Mouse (Mus musculus) lung, postnatal 14 days (tissue): ENCODE measurements at regions not wholly inside any gene's neighbourhood (a gene's known extent, or its start where the extent isn't known, plus 50 kb on each side); places are given as distances from the start of the nearest gene placed in this dataset.

Source experiments
- DNase-seq: peaks from one replicate; pipeline ENCODE4 v3.0.0; 2021

DNA sequence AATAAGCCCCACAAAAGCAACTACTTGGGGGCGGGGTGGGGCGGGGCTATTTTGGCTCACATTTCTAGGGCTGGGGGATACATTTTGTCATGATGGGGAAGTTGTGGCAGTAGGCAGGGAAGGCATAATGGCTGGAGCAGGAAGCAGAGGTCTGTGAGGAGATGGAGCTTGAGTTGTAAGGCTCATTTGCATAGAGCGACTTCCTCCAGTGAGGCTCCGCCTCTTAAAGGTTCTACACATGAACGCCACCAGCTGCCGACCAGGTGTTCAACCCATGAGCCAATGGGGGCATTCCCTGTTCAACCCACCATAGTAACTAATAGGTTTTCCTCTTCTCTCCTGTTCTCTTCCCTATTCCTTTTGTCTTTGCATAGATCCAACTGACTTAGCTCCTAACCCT is 302.1 kb upstream of the 4931429L15Rik start:
- DNase-seq: no peak

DNA sequence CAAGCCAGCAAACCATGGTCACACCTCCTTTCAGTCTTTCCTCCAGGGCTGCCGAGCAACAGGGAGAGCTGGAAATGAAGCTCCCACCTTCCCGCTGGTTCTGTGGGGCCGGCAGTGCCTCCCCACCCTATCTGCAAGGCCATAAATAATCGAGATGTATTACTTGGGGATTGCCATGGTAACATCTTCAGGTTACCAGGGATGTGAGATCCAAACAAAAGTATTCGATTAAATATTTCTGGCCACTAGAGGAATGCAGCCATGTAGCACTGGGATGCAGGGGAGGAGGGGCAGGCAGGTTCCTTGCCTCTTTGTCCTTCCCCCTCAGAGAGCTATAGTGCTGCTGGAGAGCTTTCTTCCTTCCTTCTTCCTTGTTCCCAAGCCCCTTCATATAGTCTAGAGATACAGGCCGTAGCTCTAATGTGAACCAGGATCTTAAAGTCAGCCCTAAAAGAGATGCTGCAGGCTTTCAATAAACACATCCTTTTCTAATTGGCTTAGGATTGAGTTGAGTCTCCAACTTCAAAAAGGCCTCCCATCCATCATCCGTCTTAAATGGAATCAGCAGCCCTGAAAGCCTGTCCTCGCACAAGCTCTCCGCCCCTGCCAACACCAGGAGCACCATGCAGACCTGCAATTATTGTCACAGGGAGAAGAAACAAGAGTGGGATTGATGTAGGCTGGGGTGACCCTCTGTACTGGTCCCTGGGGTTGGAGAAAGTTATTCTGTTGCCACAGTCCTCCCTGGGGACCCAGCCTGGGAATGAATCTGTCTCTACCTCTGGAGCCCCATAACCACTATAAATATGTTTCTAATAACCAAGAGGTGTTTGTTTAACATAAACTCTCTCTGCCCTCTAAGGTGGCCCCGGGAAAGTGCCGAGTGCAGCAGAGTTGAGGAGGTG is 290.6 kb upstream of the 4931429L15Rik start:
- DNase-seq: no peak

DNA sequence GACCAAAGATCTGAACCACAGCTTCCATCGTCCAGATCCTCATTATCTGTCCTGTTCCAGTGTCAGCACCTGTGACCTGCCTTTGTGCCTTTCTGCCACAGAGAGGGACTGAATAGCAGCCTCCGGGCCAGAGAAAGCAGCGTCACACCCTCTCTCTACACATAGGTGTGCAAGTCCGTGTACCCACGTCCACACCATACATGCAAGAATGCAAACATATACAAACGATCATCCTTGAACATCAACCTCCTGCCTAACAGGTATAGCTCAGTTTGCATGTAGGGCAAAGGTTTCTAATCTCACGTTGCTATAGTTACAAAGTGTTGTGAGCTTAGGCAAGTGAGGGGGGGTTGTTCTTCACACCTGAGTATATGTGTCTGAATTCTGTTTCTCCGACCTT is 288.9 kb upstream of the 4931429L15Rik start:
- no peak for DNase-seq

DNA sequence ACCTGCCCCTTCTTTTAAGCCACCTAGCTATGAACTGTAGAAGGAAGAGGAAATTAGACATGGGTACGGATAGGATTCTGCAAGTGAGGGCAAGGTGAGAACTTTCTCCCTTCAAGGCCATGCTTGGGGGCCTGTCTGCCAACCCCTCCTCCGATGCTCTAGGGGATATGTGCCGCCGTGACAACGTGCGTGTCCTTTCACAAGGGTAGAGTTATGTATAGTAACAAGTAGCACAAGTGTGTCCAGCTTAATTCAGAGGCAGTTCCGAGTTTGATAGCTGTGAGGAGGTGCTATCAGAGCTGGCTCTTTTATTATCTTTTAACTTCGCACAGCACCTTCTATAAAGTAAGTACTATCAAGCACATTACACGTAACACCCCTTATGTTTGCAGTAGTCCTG is 281.0 kb upstream of the 4931429L15Rik start:
- DNase-seq: no peak

DNA sequence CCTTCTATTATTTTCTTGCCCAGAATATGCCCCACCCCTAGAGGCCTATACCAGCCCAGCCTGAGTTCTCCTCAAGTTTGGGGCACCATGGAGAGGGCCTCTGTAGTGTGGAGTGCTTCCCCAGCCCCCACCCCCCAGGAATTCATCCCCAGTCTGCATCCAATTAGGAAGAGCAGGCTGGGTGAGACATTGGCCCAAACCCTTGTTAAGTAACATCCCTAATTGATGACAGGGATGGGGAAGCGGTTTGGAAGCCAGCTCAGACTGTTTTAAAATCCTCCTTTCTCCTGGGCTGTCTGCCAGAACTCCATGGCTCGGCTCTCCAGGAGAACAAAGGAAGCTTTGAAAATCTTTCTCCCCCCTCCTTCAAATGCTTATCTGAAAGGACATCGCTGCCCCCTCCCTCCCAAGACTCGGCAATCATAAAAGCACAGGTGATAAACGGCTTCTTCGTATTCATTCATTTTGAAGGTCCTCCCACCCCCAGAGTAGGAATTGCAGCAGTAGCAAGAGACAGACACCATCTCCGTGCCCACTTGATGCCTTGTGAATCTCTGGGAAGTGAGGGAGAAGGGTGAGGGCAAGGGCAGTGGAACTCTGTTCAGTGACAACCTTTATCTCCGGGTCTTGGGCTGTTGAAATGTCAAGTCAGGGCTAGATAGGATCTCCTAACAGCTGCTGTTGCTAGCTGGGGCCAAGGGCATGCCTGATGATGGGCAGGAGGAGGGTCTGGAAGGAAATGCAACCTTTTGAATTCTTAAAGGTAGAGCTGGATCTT is 280.3 kb upstream of the 4931429L15Rik start:
- peak; percentile 2 for DNase-seq

DNA sequence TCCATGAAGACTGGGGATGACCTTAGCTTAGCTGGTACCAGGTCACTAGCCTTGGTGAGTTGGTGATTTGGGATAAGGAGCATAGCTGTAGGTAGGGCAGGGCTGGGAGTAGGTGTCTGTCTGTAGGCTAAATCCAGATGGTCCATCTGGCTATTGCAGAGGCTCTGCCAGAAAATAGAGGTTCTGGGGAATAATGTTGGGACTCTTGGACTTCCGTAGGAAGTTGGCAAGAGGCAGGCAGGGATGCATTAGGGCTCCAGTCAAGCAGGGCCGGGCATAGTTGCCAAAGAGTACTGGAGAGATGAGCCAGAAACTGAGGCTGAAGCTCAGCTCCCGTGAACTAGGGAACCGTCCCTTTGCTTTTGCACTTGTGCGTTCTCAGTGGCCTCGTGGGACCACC is 278.7 kb upstream of the 4931429L15Rik start:
- DNase-seq: no peak

DNA sequence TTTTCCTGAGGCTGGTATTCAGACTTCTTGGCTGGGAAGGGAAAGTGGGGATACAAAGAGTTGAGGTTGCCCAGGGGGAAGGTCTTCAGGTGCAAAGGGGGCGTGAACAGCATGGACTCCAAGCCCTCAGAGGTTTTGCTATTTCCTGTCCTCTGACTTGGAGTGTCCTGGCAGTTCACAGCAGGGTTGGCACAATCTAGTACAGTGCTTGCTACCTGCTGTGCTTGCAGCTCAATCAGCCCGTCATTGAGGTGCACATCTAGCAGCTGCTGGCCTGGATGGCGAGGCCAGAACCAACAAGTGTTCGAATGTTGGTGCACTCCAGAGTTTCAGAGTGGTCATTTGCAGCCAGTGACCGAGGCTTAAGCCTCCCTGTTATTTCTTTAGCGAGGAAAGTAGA is 273.7 kb upstream of the 4931429L15Rik start:
- no peak for DNase-seq

DNA sequence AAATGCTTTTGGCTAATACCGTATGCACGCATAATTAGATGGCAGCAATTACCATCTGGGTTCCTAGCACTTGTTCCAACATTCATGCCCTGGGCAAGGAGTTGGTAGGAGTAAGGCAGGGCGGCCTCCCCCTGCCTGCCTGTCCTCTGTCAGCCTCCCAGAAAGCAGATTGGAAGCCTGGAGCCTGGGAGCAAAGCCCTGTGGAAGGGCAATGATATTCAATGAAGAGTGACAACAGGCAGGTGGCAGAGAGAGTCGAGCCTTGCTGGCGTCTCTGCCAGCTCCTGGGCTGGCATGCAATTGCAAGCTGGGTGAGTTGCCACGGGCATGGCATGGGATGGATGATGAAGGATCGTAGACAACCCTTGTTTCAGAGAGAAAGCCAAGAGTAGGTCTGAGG is 273.1 kb upstream of the 4931429L15Rik start:
- DNase-seq: no peak

DNA sequence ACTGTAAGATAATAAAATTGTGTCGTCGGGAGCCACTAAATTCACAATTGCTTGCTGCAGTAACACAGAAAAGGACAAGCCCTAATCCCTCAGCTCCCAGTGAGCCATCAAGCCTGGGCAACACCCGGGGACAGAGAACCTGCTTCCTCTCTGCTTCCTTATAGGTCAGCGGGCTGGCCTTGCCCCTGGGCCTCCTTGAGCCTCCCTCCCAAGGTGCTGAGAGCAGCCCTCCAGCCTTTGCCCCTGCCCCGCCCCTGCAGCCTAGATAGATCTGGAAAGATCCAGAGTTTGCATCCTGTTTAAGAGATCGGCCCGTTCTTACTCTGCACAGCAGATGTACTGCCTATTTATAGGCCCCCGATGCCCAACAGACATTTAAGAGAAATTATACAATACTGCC is 267.0 kb upstream of the 4931429L15Rik start:
- no peak for DNase-seq

DNA sequence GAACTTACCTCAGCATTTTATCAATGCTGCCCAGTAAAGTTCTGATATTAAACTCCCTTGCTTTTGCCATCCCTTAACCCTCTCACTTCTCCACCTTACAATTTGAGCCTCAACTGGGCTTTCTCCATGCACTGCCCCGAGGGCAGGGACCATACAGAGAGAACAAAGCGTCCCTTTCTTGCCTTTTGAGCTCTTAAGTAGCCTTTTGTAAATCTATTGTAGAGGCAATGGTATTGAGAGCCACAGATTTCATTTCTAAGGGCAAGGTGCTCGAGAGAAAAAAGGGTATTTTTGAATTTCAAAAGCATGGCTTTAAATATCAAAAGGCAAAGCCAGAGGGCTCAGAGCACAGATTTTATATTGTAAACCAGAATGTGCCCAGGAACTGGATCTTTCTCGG is 262.1 kb upstream of the 4931429L15Rik start:
- no peak for DNase-seq

DNA sequence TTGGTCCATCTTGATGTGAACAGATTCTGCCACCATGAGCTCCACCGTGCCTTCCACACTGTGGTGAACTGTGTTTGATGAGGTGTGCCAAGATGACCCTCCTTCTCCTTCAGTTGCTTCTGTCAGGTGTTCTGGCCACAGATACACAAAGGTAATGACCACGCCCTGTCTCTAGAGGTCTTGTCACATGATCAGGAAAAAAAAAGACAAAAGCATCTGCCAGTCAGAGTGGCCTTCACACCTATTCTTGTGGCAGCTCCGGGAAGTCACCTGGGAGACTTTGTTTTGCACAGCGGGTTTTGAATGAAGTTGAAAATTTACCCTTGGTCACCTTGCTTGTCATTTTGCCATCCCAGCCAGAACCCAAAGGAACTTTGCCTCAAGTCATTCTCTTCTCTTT is 242.5 kb upstream of the 4931429L15Rik start:
- DNase-seq: no peak

DNA sequence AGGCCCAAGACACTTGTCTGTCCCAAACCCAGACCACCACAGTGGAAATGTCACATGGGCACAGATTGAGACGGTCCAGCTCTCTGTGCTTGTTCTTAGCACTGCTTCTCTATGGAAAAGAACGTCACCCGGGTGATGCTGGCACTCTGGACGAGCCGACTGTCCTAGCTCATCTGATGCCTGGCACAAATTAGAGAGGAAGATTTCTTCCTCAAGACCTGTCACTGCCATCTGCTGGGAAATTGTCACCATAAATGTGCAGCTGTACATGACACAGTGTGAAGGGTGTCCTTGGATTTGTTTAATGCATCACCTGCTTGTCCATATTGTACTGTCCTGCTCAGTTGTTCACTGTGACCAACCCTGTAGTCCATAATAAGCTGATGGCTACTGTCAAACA is 238.7 kb upstream of the 4931429L15Rik start:
- DNase-seq: no peak

DNA sequence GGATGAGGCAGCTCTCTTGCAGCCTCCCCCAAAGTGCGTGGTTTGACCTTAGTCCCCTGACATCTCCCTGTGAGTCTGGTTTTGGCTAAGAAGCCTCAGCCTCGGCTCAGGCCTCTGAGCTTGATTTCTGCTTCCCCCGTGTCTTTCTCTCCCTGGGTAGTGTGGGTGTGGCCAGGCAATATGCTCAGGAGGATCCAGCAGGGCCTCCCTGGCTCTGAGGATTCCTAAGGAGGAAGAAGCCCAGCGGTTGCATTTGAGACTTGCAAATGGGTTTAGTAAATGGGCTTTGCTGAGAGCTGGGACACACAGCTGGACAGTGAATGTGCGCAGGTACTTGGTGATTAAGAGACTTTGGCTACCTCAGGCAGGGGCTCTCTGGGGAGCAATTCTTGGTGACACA is 238.0 kb upstream of the 4931429L15Rik start:
- no peak for DNase-seq

DNA sequence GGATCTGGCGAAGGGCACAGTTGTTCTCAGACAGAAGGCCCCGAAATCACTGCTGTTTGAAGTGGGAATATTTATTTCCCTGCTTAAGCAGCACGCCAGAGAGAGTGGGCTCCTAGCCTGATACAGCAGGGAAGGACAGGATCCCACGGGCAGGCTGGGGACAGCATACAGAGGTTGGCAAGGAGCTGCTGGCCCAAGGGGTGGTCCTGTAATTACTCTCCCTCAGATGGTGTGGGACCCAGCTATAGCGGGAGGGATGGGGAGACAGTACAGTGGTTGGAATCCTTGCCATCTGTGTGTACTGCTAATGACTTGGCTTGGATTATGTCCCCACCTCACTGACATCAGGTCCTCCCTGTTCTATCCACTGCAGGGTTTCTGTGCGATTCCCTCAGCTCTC is 235.4 kb upstream of the 4931429L15Rik start:
- DNase-seq: no peak

DNA sequence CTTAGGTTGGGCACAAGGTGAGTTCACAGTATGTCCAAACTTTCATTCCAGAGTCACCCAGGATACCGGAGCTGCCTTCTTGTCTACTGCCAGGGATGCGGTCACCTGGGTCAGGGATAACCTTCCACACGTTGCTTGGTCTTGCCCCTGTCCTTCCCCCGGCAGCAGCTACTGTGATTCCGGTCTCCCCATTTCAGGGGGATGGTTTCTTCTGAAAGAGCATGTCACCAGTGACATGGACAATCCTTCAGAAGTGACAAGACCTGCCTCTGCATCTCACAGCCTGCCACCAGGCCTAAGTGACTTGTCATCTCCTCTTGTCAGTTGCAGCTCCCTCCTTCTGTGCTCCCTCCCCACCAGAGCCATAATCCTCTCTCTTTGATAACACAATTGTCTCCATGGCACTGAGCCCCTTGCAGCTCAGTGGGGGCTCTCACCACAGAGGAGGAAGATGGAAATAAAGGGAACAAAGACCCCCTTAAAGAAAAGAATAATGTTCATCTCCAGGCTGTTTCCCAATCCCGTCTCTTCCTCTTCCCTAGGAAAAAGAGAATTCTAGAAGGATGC is 234.9 kb upstream of the 4931429L15Rik start:
- DNase-seq: no peak

DNA sequence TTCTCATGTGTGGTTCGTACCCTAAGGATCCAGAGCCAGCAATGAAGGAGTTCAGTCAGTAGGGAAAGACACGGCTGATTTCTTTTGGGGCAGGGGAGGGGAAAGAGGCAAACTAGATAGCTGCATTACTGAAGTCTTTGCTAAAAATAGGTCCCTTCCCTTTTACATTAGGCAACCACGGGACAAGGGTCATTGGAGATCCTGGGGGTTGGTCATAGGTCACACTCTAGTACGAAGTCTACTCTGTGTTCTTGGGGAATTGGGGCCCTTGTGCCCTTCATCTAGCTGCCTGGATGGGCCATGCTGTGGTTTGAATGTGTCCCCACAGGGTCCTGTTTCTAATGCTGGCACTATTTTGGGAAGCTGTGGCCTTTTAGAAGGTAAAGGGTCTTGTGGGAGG is 229.6 kb upstream of the 4931429L15Rik start:
- DNase-seq: no peak

DNA sequence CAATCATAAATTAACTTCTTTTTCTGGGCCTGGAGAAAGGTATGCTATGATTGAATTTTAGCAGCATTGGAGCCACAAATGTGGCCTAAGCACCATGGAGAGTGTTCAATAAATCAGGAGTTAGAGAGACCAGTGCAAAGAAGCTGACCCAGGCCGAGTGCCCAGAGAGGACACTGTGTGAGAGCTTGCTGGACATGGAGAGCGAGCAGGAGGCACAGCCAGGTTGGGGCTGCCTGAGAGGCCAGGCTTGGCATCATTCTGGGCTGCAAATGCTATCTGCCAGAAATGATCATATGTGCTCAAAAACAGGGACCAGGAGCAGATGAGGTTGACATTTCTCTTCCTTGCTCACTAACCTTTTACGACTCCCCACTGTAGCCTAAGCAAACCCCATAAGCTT is 224.5 kb upstream of the 4931429L15Rik start:
- no peak for DNase-seq

DNA sequence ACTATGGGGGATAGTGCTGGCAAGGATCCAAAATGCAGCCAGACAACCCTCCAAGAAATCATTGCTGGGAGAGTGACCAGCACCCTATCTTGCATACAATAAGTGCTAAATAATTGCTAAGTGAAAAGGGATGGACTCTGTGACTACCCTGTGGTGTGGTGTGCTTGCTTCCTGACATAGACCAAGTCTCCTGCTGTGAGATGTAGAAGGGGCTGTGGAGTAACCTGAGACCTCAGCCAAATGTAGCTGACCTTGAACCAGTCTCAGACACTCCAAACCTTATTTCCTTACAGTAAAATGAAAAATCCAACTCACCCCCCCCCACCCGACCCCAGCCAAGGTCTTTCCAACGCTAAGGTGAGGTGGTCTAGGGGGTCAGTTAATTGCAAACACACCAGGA is 221.2 kb upstream of the 4931429L15Rik start:
- DNase-seq: no peak

DNA sequence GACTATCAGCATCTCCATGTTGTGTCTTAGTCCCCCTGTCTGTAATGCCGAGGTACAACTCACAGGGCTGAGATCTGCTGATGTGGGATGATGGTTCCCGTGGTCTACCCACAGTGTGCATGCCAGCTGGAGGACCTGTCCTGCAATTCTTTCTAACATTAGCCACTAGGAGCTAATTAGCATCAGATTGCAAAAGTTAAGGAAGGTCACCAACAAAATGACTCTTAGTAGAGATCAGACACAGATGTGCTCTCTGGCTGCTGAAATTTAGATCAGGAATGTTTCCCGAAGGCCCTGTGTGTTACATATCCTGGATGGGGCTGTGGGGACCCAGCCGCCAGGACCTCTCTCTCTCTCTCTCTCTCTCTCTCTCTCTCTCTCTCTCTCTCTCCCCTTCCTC is 218.8 kb upstream of the 4931429L15Rik start:
- no peak for DNase-seq

DNA sequence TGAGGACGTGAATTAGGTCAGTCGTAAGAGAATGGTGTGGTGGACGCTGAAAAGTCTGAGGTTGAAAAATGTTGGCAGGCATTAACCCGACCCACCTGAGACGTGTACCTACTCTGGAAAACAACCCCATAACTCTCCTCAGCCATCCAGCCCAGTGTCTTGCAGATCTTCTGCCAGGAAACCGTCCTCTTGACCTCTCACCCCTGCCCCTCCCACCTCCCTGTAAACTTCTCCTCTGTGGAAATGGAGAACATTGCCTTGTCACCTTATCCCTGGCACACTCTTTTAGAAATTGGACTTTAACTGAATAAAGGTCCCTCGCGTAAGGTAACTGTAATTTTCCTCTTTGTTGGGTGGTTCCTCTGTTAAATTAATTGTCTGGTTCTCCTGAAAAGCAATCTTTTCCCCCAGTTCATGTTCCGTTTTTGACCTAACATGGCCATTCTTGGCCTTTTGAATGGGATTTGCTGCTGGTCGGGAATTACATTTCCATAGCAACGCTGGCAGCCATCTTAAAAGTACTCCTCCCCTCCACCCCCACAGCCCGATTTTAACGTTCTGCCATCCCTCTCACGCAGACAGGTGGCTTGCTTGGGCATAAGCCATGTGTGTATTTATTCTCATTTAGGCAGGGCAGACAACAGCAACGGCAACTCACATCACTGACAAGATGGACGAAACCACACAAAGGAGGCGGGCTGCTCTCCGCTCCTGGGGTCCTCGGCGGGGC is 196.8 kb upstream of the 4931429L15Rik start:
- no peak for DNase-seq

DNA sequence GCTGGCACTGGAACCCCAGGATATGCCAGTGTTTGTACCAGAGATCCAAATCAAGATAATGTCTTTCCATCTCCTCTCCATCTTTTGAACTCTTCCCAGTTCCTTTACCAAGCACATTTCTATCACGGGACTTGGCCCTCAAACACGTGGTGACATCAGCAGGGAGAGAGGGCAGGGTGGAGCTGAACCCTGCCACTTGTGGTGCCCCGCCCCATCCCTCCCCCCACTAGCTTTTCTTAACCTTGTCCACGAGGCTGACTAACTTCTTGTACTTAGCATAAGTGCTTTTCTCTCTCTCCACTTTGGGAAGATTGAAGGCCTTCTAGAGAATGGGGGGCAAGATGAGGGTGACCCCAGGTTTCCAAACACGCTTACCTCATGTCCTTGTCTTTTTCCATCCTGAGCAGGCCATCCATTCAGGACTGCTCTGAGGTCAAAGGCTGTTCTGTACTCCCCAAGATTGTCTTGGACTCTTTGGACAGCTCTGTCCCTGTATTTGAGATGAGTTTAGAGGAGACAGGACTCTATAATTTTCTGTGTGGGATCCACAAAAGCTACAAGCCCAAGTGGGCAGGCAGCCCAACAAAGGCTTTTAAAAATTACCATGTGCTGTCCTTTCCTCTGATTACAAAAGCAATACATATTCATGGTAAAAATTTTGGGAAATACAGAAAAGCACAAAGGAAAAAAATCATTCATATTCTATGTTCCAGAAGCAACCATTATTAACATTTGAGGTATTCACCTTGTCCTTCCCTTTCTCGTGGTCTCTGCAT is 192.7 kb upstream of the 4931429L15Rik start:
- no peak for DNase-seq

DNA sequence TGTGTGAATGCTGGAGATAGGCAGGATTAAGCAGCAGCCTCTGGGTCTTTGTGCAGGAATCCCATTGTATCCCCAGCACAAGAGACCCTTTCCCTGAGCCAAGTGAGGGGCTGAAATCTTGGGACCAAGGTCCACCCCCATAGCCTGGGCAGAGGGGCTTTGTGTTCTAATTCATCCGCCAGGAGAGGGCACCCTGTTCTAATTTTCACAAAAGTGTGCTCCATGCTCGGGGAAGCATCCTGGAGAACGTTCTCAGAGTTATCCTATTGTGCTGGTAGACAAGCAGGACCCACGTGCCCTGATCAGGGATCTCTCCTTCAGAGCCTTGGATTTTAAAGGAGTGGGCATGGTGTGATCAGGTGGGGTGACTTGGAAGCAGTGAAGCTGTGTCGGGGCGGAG is 191.5 kb upstream of the 4931429L15Rik start:
- DNase-seq: no peak
